Mouse (Mus musculus): ENCODE results near the gene Sqstm1.
A peak's percentile ranks its signal among the peaks of the same experiment; 100 is the strongest.

Sqstm1 gene

DNA sequence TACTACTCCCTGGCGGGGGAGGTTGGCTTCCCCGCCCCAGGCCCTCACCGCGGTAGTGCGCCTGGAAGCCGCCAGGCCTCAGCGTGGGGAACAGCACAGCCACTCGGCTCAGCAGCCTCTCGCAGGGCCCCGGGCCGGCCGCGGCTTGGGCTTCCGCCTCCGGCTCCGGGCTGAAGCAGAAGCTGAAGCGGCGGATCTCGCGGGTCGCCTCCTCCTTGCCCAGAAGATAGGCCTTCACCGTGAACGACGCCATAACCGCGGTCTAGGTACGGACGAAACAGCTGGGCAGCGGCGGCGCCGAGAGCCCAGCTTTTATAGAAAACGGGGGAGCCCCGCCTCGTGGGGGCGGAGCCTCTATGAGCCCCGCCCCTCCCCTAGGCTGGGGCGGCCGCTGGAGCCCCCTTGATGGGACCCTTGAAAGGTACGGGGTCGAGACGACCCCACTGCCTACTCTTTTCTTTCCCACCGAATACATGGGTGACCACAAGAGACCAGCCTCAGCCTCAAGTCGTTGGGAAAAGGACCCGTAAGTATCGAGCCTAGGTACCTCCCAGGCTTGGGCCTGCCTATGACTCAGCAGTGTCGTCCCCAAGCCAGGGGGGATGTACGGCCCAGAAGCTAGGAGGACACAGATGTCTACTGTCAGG lies at the start of gene Sqstm1, which contains the start of gene Mgat4b:
Gene Sqstm1 (minus strand): TSS at position 323 of the 647 bp plus-strand sequence.
Gene Mgat4b (plus strand): TSS at position 386 of the 647 bp plus-strand sequence.
- no peak for DNase-seq (ENCODE audit: low read depth)

GRCm38 (mm10) chr11:50258310-50258709 lies 47.7 kb upstream of the Sqstm1 start:
- no peak for DNase-seq (ENCODE audit: low read depth)

GRCm38 (mm10) chr11:50256615-50257014 lies 46.0 kb upstream of the Sqstm1 start:
- no peak for DNase-seq (ENCODE audit: low read depth)

GRCm38 (mm10) chr11:50254010-50254580 lies 43.5 kb upstream of the Sqstm1 start:
- no peak for DNase-seq (ENCODE audit: low read depth)

- no peak for DNase-seq (ENCODE audit: low read depth)
Measured at GRCm38 (mm10) chr11:50253393-50253792, 42.8 kb upstream of the Sqstm1 start.

DNA sequence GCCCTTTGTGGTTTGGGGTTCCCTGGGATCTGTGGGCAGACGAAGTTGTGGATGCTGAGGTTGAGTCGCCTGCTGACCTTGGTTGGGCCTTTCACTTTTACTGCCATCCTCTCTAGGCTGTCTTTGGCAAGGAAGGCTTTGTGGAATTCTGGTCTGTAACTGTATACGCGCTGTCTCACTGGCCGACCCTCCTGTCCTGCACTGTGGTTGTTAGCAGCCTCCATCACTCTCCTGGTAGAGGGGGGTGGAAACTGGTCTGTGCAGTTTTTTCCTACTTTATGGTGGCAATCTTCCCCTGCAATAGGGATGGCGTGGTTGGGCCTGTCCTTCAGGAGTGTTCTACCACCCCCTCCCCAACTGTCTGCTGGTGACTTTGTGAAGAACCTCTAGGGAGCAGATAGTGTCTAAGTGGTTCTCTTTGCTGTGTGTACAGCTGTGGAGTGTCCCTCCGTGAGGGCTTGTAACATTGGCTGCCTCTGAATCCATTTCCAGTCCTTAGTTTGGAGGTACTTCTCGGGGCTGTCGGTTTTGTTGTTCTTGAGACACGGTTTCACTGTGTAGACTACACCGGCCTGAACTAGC lies 42.1 kb upstream of the Sqstm1 start:
- DNase-seq (ENCODE audit: low read depth) = no peak

DNA sequence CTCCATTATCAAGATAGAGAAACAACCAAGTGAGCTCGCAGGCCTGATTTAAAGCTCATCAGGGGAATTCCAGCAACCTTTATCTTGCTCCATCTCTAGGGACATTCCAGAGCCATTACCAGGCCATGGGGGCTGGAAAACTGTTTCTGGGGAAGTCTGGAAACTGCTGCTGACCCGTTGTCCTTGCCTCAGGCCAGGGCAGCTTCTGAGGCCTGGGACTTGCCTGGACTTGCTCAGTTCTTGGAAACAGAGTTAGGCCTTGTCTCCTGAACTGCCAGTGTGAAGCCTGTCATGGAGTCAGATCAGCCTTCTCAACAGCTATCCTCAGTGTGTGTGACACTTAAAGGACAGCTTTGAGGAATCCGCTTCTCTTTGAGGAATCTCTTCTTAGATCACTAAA lies 41.5 kb upstream of the Sqstm1 start:
- no peak for DNase-seq (ENCODE audit: low read depth)

DNA sequence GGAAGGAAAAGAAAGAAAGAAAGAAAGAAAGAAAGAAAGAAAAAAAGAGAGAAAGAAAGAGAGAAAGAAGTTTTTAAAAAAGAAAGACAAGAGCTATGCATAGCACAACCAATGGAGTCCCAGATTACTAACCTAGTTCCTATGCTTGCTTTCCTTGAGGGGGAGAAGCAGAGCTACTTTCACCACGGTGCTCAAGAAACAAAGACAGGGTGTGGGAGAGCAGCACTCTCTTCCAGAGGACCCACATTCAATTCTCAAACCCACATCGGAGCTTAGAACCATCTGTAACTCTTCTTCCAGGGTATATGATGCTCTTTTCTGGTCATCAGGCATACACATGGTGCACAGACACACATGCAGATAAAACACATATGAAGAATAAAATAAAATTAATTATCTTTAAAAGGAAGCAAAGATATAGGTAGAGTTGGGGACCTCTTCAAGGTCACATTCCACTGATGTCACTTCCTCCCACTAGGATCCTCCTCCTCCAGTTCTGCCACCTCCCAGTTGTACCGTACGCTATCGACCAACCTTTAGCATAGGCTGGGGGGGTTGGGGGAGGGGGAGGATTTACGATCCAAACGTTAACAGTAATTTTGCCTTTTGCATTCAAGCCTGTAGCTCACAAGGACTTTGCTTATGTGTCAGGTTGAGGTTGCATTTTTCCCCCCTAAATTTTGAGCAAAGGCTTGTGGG lies 38.0 kb upstream of the Sqstm1 start:
- DNase-seq (ENCODE audit: low read depth) = no peak

DNA sequence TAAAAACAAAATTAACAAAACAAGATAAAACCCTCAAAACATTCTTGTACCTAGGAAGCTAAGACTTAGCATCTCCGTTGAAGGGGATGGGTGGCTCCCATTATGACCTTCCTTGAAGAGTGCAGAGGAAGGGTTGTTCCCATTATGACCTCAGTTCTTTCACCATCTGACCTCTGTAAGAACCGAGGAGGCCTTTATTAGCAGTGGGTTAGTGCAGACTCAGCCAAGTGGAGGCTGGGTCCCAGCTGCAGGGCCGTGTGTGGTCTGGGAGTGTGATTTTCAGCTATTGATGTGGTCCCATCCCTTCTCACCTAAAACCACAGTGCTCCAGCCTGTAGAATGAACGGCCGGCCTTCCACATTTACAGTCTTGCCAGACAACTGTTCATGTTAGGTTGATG lies 34.6 kb upstream of the Sqstm1 start:
- no peak for DNase-seq (ENCODE audit: low read depth)

DNA sequence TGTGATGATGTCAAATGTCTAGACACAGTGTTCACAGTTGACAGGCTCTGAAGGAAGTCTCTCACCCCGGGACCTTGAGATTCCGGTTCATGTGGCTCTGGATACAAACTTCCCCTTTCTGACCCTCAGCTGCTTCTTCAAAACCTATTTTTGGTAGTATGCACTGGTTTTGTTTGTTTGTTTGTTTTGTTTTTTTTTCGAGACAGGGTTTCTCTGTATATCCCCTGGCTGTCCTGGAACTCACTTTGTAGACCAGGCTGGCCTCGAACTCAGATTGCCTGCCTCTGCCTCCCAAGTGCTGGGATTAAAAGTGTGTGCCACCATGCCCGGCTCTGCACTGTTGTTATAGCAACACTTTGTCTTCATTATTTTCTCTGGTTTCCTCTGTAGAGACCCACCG lies 33.3 kb upstream of the Sqstm1 start:
- DNase-seq (ENCODE audit: low read depth) = no peak

DNA sequence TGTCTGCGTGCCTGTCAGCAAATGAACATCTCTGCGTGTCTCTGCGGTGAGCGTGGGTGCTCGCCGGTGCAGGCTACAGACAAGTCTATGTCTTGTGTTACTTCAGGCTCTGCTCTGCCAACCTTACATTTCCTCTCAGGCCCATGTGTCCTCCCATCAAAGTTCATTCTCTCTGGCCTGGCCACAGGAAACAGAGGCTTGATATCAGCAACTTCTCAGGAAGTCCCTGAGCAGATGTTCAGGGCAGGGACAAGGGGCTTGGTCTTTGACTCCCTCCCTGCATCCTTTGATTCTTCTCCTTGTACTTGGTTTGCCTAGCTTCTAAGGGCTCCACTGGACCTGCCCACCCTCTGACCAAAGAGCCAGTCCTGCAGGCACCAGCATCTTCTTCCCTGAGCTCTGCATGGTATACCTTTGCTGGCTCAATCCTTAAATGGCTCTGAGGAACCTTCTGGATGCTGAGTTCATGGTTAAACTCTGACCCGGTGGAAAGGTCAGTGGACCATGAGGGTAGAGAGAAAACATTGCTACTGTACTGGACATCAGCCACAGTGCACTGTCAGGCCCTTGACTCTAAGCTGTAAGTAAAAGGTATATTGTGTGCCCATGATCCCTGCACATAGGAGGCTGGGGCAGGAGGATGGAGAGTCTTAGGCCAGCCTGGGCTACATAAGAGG lies 29.7 kb upstream of the Sqstm1 start:
- DNase-seq (ENCODE audit: low read depth) = no peak

DNA sequence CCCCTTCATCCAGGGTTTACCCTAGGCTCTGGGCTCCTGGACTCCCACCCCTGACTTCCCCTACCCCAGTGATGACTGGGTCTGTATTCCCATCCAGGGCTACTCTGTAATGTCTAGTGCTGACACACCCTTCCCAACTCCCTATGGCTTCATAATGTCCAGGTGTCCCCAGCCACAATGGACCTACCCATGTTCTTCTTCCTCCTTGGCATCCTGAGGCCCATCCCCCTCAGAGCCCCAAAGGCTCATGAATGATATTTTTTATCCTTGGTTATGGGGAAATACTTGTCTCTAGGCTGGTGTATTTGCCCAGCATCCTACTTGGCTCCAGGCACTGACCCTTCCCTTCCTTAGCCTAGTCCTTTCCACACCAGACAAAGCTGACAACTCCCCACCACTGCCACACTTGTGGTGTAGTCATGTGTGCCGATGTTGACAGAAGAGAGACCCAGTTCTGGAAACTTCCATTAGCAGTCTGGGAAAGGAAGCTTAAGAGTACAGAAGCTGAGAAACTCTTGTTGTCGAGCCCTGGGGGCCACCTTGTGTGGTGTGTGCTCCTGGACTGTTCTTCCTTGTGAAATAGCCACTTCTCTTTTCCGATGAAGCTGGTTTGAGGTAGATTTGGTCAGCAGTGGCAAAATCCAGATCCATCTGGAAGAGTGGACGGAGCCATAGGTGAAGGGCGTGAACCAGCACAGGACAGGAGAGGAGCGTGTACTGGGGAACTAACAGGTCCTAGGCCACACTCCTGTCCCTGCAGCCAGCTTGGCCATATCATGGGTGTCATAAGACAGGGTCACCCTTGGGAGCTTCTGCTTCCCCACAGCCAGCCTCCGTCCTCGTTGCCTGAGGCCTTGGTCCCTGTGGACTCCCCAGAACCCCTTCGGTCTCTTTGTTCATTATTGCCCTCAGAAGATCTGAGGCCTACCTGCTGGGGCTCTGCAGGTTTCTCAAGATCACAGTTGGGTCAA lies 28.5 kb upstream of the Sqstm1 start:
- no peak for DNase-seq (ENCODE audit: low read depth)

DNA sequence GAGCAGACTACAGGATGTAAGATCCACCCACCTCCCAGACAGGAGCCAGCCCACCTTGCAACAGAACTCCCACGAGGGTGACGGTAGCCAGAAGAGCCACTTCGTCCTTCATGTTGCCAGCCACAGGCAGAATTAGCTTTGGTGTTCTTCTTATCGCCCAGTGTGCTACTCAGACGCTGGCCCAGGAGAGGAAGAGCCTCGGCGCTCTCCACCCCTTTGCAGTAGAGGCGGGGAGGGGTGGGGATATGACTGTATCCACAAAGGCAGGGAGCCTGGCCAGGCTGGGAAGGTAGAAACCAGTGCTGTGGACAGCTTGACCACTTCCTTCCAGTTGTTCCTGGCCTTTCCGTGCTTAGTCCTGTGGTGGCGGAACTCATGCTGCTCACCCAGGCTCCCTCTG lies 27.7 kb upstream of the Sqstm1 start, which contains the start of gene Ltc4s:
Gene Ltc4s (minus strand): TSS at position 293 of the 400 bp plus-strand sequence.
- DNase-seq (ENCODE audit: low read depth) = no peak

GRCm38 (mm10) chr11:50236937-50237835 lies 26.6 kb upstream of the Sqstm1 start:
- DNase-seq (ENCODE audit: low read depth) = no peak

GRCm38 (mm10) chr11:50236540-50236936 lies 25.9 kb upstream of the Sqstm1 start:
- DNase-seq (ENCODE audit: low read depth) = no peak

GRCm38 (mm10) chr11:50234606-50235005 lies 24.0 kb upstream of the Sqstm1 start:
- no peak for DNase-seq (ENCODE audit: low read depth)

DNA sequence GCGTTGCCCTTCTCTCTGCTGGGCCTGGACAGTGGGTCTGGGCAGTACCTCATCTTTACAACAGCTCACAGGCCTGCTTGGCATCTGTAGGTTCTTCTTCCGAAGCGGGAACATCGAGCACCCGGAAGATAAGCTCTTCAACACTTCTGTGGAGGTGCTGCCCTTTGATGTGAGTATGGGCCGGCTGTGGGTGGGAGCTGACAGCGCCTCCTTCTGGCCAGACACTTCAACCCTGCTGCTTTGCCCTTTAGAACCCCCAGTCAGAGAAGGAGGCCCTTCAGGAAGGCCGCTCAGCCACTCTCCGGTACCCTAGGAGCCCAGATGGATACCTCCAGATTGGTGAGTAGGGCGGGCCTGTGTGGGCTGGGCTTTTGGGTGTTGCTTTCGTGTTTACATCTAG lies 23.4 kb upstream of the Sqstm1 start:
- DNase-seq (ENCODE audit: low read depth) = no peak

DNA sequence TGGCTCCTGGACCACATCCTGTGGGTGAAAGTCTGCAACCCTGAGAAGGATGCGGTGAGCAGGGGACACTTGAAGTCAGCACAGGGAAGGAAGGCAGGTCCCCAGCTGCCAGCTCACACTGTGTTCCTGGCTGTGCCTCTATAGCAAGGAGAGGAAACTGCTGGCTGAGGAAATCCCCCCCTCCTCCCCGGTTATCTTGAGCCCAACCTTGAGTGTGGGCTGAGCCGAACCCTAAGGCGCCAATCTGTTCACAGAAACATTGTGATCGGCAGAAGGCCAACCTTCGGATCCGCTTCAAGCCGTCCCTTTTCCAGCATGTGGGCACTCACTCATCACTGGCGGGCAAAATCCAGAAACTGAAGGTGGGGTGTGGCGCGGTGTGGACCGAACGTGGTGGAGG lies 22.4 kb upstream of the Sqstm1 start:
- no peak for DNase-seq (ENCODE audit: low read depth)

DNA sequence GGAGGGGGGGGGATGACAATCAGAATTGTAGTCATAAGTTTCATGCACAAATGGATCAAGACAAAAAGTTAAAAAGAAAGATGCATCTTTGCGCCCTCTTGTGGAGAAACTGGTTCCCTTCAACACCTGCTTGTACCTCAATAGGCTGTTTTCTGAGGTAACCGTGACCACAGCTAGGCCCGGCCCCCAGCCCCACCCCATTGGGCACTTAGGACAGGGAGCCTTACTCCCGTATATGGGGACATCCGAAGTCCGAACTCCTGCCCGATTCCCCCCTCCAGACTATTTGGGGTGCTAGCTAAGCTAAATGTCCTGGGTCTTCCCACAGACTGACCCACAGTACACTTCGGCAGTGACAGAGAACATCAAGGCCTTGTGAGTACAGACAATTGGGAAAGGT lies 20.8 kb upstream of the Sqstm1 start:
- peak; percentile 54 for DNase-seq (ENCODE audit: low read depth)

All from fibroblast of lung, adult 2 months (primary cell).